Mouse (Mus musculus) ES-Bruce4 (cell line): ENCODE results near the gene Pigl. TPM values are rescaled to one million over a fixed set of nuclear protein-coding genes. Genes with fewer than 3 reads are reported as not detected.
A peak's percentile ranks its signal among the peaks of the same experiment; 100 is the strongest.
"Not testable (repeated sequence)": the region's sequence is repeated elsewhere in the genome, so short reads cannot be mapped to it uniquely, and the experiment has no call there.

Experiments
- H3K27ac ChIP-seq: 2 replicates; pipeline ENCODE4 v1.5.1; 2012; ENCODE audit warnings: low read length, inconsistent platforms; ENCODE audit not compliant: insufficient read depth
- H3K27me3 ChIP-seq: 2 replicates; pipeline ENCODE4 v1.6.1; 2012; ENCODE audit warnings: mild to moderate bottlenecking, low read length, inconsistent platforms; ENCODE audit not compliant: control insufficient read depth, poor library complexity, insufficient read depth, severe bottlenecking
- H3K36me3 ChIP-seq: 2 replicates; pipeline ENCODE4 v1.6.1; 2012; ENCODE audit warnings: inconsistent platforms, mild to moderate bottlenecking, low read length, moderate library complexity; ENCODE audit not compliant: control insufficient read depth, poor library complexity, insufficient read depth, severe bottlenecking
- H3K4me1 ChIP-seq: one replicate; pipeline ENCODE4 v1.8.1; 2011; ENCODE audit warnings: low read length; ENCODE audit not compliant: control insufficient read depth, insufficient read depth
- H3K4me3 ChIP-seq: 2 replicates; pipeline ENCODE4 v1.5.1; 2011; ENCODE audit warnings: low read depth, mild to moderate bottlenecking, low read length
- H3K9ac ChIP-seq: 2 replicates; pipeline ENCODE4 v1.6.1; 2012; ENCODE audit warnings: low read depth, mild to moderate bottlenecking, inconsistent platforms; ENCODE audit not compliant: poor library complexity, severe bottlenecking
- H3K9me3 ChIP-seq: replicated peaks from 2 replicates; pipeline ENCODE4 v1.6.1; 2012; ENCODE audit warnings: mild to moderate bottlenecking, low read length, inconsistent platforms; ENCODE audit not compliant: control insufficient read depth, poor library complexity, insufficient read depth, severe bottlenecking
- CTCF ChIP-seq: IDR thresholded peaks from one replicate; pipeline ENCODE4 v1.8.1; 2011; ENCODE audit warnings: low read depth, low read length
- EP300 ChIP-seq: IDR thresholded peaks from 2 replicates; pipeline ENCODE4 v1.6.1; 2011; ENCODE audit warnings: low read depth, low read length; ENCODE audit not compliant: insufficient read depth
- POLR2A ChIP-seq: IDR thresholded peaks from one replicate; pipeline ENCODE4 v1.8.1; 2011; ENCODE audit warnings: low read length; ENCODE audit not compliant: insufficient read depth
- polyA plus RNA-seq: library from polyadenylated mRNA; stranded (reverse); fragments of >200 nt; gene quantifications from 2 replicates; pipeline ENCODE4 v1.2.4, GENCODE M21; 2011; ENCODE audit warnings: low read depth; ENCODE audit not compliant: missing spikeins, insufficient read depth, insufficient read length

Pigl gene
- polyA plus RNA-seq, 1 experiment, result 14.1 TPM

GRCm38 (mm10) chr11:62500529-62500928 is 42.3 kb downstream of the Pigl start:
- H3K4me3 ChIP-seq, result no peak overlapping the region
- peaks cover 6% of the 10 kb centered on the region for H3K4me1 ChIP-seq
- TF ChIP-seq CTCF, result no peak
- no peak for TF ChIP-seq EP300
- no peak for TF ChIP-seq POLR2A
- peak overlapping the region; percentile 54; the same call in 1 of the 2 replicates for H3K27ac ChIP-seq
- H3K9ac ChIP-seq, result no peak overlapping the region
- H3K9me3 ChIP-seq, result peaks cover 9% of the 10 kb centered on the region
- H3K27me3 ChIP-seq, result no peaks in the 10 kb centered on the region
- peaks cover 9% of the 10 kb centered on the region for H3K36me3 ChIP-seq

GRCm38 (mm10) chr11:62507683-62508082 is 49.4 kb downstream of the Pigl start:
- Histone ChIP-seq H3K9me3 (peaks cover 44% of the 10 kb centered on the region), H3K36me3 (peaks cover 22% of the 10 kb centered on the region), H3K4me3 (no peak overlapping the region), H3K9ac (no peak overlapping the region), H3K4me1 (peaks cover 7% of the 10 kb centered on the region), H3K27me3 (no peaks in the 10 kb centered on the region), H3K27ac (peak overlapping the region; percentile 62)
- TF ChIP-seq CTCF, result no peak
- TF ChIP-seq POLR2A, result no peak
- no peak for TF ChIP-seq EP300

- not testable (repeated sequence) for H3K4me1 ChIP-seq, H3K27me3 ChIP-seq, H3K9ac ChIP-seq, H3K4me3 ChIP-seq
- Histone ChIP-seq H3K27ac (peak overlapping the region; percentile 84), H3K36me3 (peaks cover 22% of the 10 kb centered on the region), H3K9me3 (peaks cover 44% of the 10 kb centered on the region)
Observed at GRCm38 (mm10) chr11:62508365-62508764, 50.1 kb downstream of the Pigl start.

- Histone ChIP-seq H3K36me3 (peaks cover 22% of the 10 kb centered on the region), H3K27ac (peak overlapping the region; percentile 100), H3K9me3 (peaks cover 44% of the 10 kb centered on the region)
- not testable (repeated sequence) for H3K9ac ChIP-seq, H3K4me3 ChIP-seq, H3K27me3 ChIP-seq, H3K4me1 ChIP-seq
- TF ChIP-seq EP300, result 0 out of 2 replicates have a peak, but pooled peaks have one; percentile 5
Observed at GRCm38 (mm10) chr11:62508816-62509215, 50.6 kb downstream of the Pigl start.

- peak overlapping the region; percentile 13; the same call in 1 of the 2 replicates for H3K9ac ChIP-seq
- H3K4me1 ChIP-seq, result peaks cover 5% of the 10 kb centered on the region
- peaks cover 17% of the 10 kb centered on the region; the same call in 1 of the 2 replicates for H3K36me3 ChIP-seq
- TF ChIP-seq CTCF (no peak), EP300 (peak; percentile 62)
- H3K27ac ChIP-seq, result peak overlapping the region; percentile 100
- no peaks in the 10 kb centered on the region for H3K27me3 ChIP-seq
- peaks cover 43% of the 10 kb centered on the region for H3K9me3 ChIP-seq
- no peak overlapping the region for H3K4me3 ChIP-seq
Observed at GRCm38 (mm10) chr11:62509571-62509970, 51.3 kb downstream of the Pigl start.

GRCm38 (mm10) chr11:62510956-62511355 is 52.7 kb downstream of the Pigl start:
- Histone ChIP-seq H3K27me3 (no peaks in the 10 kb centered on the region), H3K4me1 (peaks cover 5% of the 10 kb centered on the region), H3K27ac (peak overlapping the region; percentile 100), H3K9me3 (peaks cover 31% of the 10 kb centered on the region), H3K4me3 (no peak overlapping the region), H3K9ac (peak overlapping the region; percentile 37), H3K36me3 (peaks cover 10% of the 10 kb centered on the region; the same call in 1 of the 2 replicates)
- TF ChIP-seq EP300 (peak; percentile 74; the same call in 1 of the 2 replicates), POLR2A (no peak)
